In genomic region chr9:72531291-72531995, GRCm38 (mm10) we compare ENCODE assay signal across 7 mouse cellular contexts. TPM values are rescaled to one million over a fixed set of nuclear protein-coding genes. Genes with fewer than 3 reads are reported as not detected.
A peak's percentile ranks its signal among the peaks of the same experiment; 100 is the strongest.
DNase-seq lines count a peak whose midpoint lies in the region; ATAC-seq and TF ChIP-seq lines count a peak whose summit lies in the region.

No protein-coding gene starts in this region.

- ATAC-seq in embryonic facial prominence, embryonic 11.5 days (replicated peaks; ENCODE audit: insufficient number of reproducible peaks, low FRiP score, low TSS enrichment, low read depth): peak; percentile 84
- peak; percentile 67 for ATAC-seq in granulocyte monocyte progenitor cell, adult 5-6 weeks (replicated peaks; ENCODE audit: poor library complexity, severe bottlenecking)
- peak; percentile 71 for ATAC-seq in intestine, postnatal 0 days
- ATAC-seq in midbrain, embryonic 11.5 days (ENCODE audit: low FRiP score): peak; percentile 87

- no peaks in the 10 kb centered on the region for H3K36me3 ChIP-seq in embryonic facial prominence, embryonic 11.5 days (replicated peaks; ENCODE audit: control insufficient read depth, insufficient read depth, low read depth, low read length)
- H3K36me3 ChIP-seq in intestine, postnatal 0 days (ENCODE audit: control insufficient read depth, insufficient read depth): no peaks in the 10 kb centered on the region; the same call in 1 of the 2 replicates
- no peaks in the 10 kb centered on the region for H3K36me3 ChIP-seq in midbrain, embryonic 11.5 days (ENCODE audit: control insufficient read depth, insufficient read depth, low read length)

- under 1% methylated on average over 29 of the region's 35 CpGs for WGBS in embryonic facial prominence, embryonic 11.5 days
- under 1% methylated on average over 30 of the region's 35 CpGs for WGBS in intestine, postnatal 0 days
- 1% methylated on average over 35 of the region's 35 CpGs for WGBS in midbrain, embryonic 11.5 days

- peak overlapping the region; percentile 67 for H3K4me2 ChIP-seq in embryonic facial prominence, embryonic 11.5 days (ENCODE audit: low read depth, low read length)
- H3K4me2 ChIP-seq in intestine, postnatal 0 days (replicated peaks; ENCODE audit: low read depth): peak overlapping the region; percentile 91
- peak overlapping the region; percentile 76 for H3K4me2 ChIP-seq in midbrain, embryonic 11.5 days

- no peaks in the 10 kb centered on the region for H3K27me3 ChIP-seq in embryonic facial prominence, embryonic 11.5 days (ENCODE audit: control insufficient read depth, insufficient read depth, low read length)
- no peaks in the 10 kb centered on the region for H3K27me3 ChIP-seq in intestine, postnatal 0 days (replicated peaks; ENCODE audit: control insufficient read depth, insufficient read depth, low read length)
- no peaks in the 10 kb centered on the region for H3K27me3 ChIP-seq in midbrain, embryonic 11.5 days (ENCODE audit: control insufficient read depth, insufficient read depth, low read length)

- H3K4me1 ChIP-seq in embryonic facial prominence, embryonic 11.5 days (ENCODE audit: control insufficient read depth, insufficient read depth, low read length): no peaks in the 10 kb centered on the region
- H3K4me1 ChIP-seq in intestine, postnatal 0 days (replicated peaks; ENCODE audit: control insufficient read depth, insufficient read depth, low read length): no peaks in the 10 kb centered on the region
- H3K4me1 ChIP-seq in midbrain, embryonic 11.5 days (ENCODE audit: control insufficient read depth, insufficient read depth, low read length): peaks cover 8% of the 10 kb centered on the region

- peak overlapping the region; percentile 98 for H3K27ac ChIP-seq in embryonic facial prominence, embryonic 11.5 days (replicated peaks; ENCODE audit: low read depth, low read length)
- H3K27ac ChIP-seq in intestine, postnatal 0 days (ENCODE audit: low read depth, low read length): peak overlapping the region; percentile 99
- peak overlapping the region; percentile 99 for H3K27ac ChIP-seq in midbrain, embryonic 11.5 days (ENCODE audit: low read depth, low read length)

- H3K4me3 ChIP-seq in embryonic facial prominence, embryonic 11.5 days (ENCODE audit: low read depth, low read length): peak overlapping the region; percentile 85
- H3K4me3 ChIP-seq in intestine, postnatal 0 days (ENCODE audit: low read depth, low read length): peak overlapping the region; percentile 96
- peak overlapping the region; percentile 94 for H3K4me3 ChIP-seq in midbrain, embryonic 11.5 days (ENCODE audit: low read depth, low read length)

- intact Hi-C loops in left cerebral cortex, postnatal 4 days (cut with DNase I): no loop called here

- no peaks in the 10 kb centered on the region for H3K9me3 ChIP-seq in embryonic facial prominence, embryonic 11.5 days (replicated peaks; ENCODE audit: control insufficient read depth, low read length)
- no peaks in the 10 kb centered on the region for H3K9me3 ChIP-seq in intestine, postnatal 0 days (ENCODE audit: control insufficient read depth)
- no peaks in the 10 kb centered on the region for H3K9me3 ChIP-seq in midbrain, embryonic 11.5 days (ENCODE audit: control insufficient read depth, low read length)

- DNase-seq in adrenal gland, postnatal 14 days: peak; percentile 87
- DNase-seq in embryonic facial prominence, embryonic 11.5 days (ENCODE audit: low spot score): peak; percentile 92
- DNase-seq in left cerebral cortex, postnatal 4 days: peak; percentile 94
- peak; percentile 97 for DNase-seq in midbrain, embryonic 11.5 days (ENCODE audit: low spot score, missing footprints)
- peak; percentile 80 for DNase-seq in right cerebral cortex, postnatal 4 days

- TF ChIP-seq CTCF in intestine, postnatal 0 days (IDR thresholded peaks at IDR 0.05; ENCODE audit: low read depth): peak; percentile 28; the same call in 1 of the 2 replicates

- peak overlapping the region; percentile 96 for H3K9ac ChIP-seq in embryonic facial prominence, embryonic 11.5 days (replicated peaks; ENCODE audit: low read length)
- H3K9ac ChIP-seq in intestine, postnatal 0 days (ENCODE audit: low read depth, low read length): peak overlapping the region; percentile 96
- H3K9ac ChIP-seq in midbrain, embryonic 11.5 days (ENCODE audit: low read length): peak overlapping the region; percentile 98

RNA-seq across cellular contexts. Expression of gene Rfx7, which starts 0.6 kb away (rescaled TPM):
- 22.4 and 26.7 TPM in 2 replicates for total RNA-seq in adrenal gland, postnatal 14 days (2021)
- polyA plus RNA-seq in embryonic facial prominence, embryonic 11.5 days (2014; fragmentation: Nextera tagmentation; extraction: Ambion mirVana): 18.5 and 19.9 TPM in 2 replicates
- 73.0 and 82.4 TPM in 2 replicates for total RNA-seq in granulocyte monocyte progenitor cell, adult 5-6 weeks (2014; fragmentation: Nextera tagmentation)
- total RNA-seq in granulocyte monocyte progenitor cell, adult 5-6 weeks (2017): 20.4 and 28.6 TPM in 2 replicates
- 6.9 and 7.4 TPM in 2 replicates for polyA plus RNA-seq in intestine, postnatal 0 days (2015; fragmentation: Nextera tagmentation; extraction: Ambion mirVana)
- 10 to 100 TPM; 54.6 to 59.8 TPM for total RNA-seq in left cerebral cortex, postnatal 4 days (2021)
- polyA plus RNA-seq in midbrain, embryonic 11.5 days (2014; fragmentation: Nextera tagmentation; extraction: Ambion mirVana): 24.9 and 27.6 TPM in 2 replicates

RNA-seq across cellular contexts. Expression of gene Tex9, which starts 39.4 kb away (rescaled TPM):
- 6.7 and 8.6 TPM in 2 replicates for total RNA-seq in adrenal gland, postnatal 14 days (2021)
- 53.4 and 64.5 TPM in 2 replicates for polyA plus RNA-seq in embryonic facial prominence, embryonic 11.5 days (2014; fragmentation: Nextera tagmentation; extraction: Ambion mirVana)
- 14.3 and 18.2 TPM in 2 replicates for total RNA-seq in granulocyte monocyte progenitor cell, adult 5-6 weeks (2014; fragmentation: Nextera tagmentation)
- 25.5 and 25.7 TPM in 2 replicates for total RNA-seq in granulocyte monocyte progenitor cell, adult 5-6 weeks (2017)
- polyA plus RNA-seq in intestine, postnatal 0 days (2015; fragmentation: Nextera tagmentation; extraction: Ambion mirVana): 7.7 and 10.7 TPM in 2 replicates
- total RNA-seq in left cerebral cortex, postnatal 4 days (2021): 10 to 100 TPM; 13.7 to 20.0 TPM
- 61.7 and 64.0 TPM in 2 replicates for polyA plus RNA-seq in midbrain, embryonic 11.5 days (2014; fragmentation: Nextera tagmentation; extraction: Ambion mirVana)

Comparison
In these comparisons a context has a peak if more than half of its experiments do, and no peak if none do; other contexts are left out.
1. Peak in every context shown above with its lines: DNase-seq, ATAC-seq, H3K4me3 ChIP-seq and H3K27ac ChIP-seq.